Mouse (Mus musculus) frontal cortex, adult 2 months (tissue): ENCODE measurements around the gene Bcas3. TPM values are rescaled to one million over a fixed set of nuclear protein-coding genes. Genes with fewer than 3 reads are reported as not detected.

Experiments used
- DNase-seq, 2 experiments: peaks; one replicate each; pipeline ENCODE4 v3.0.0; 2022; ENCODE audit warnings: low spot score in 1 of 2; ENCODE audit errors: extremely low spot score in 1 of 2
- polyA plus RNA-seq: library from polyadenylated mRNA; depleted of rRNA; stranded (reverse); fragments of >200 nt; gene quantifications from 2 replicates; pipeline ENCODE4 v1.2.3, GENCODE M21; 2012

The Bcas3 gene
- polyA plus RNA-seq, 1 experiment = 47.9 TPM

- DNase-seq = no peak
These were observed 468.0 kb downstream of the Bcas3 start for GRCm38 (mm10) chr11:85820959-85821358.

GRCm38 (mm10) chr11:85821659-85822058, 468.7 kb downstream of the Bcas3 start:
- DNase-seq = no peak

GRCm38 (mm10) chr11:85823181-85823580, 470.2 kb downstream of the Bcas3 start:
- peak in 1 of 2 experiments; percentile 75 for DNase-seq

GRCm38 (mm10) chr11:85823794-85824193, 470.8 kb downstream of the Bcas3 start:
- DNase-seq = no peak

- DNase-seq = no peak
These were observed 472.1 kb downstream of the Bcas3 start for GRCm38 (mm10) chr11:85825031-85825430.

GRCm38 (mm10) chr11:85825823-85826222, 472.9 kb downstream of the Bcas3 start:
- DNase-seq = no peak

- DNase-seq = no peak
These were observed 474.4 kb downstream of the Bcas3 start for GRCm38 (mm10) chr11:85827342-85827741.

- DNase-seq = no peak
These were observed 475.9 kb downstream of the Bcas3 start for GRCm38 (mm10) chr11:85828691-85829519.

GRCm38 (mm10) chr11:85829520-85830440, 476.8 kb downstream of the Bcas3 start:
- DNase-seq = no peak

GRCm38 (mm10) chr11:85830901-85831341, 478.0 kb downstream of the Bcas3 start:
- DNase-seq = no peak

- no peak for DNase-seq
These were observed 478.8 kb downstream of the Bcas3 start for GRCm38 (mm10) chr11:85831656-85832230.

- DNase-seq = no peak
These were observed 479.4 kb downstream of the Bcas3 start, which contains the start of gene Tbx2 for GRCm38 (mm10) chr11:85832231-85832924. Tbx2 (plus strand) TSS chr11:85832551.

- DNase-seq = no peak
These were observed 480.1 kb downstream of the Bcas3 start for GRCm38 (mm10) chr11:85833081-85833521.

- DNase-seq = no peak
These were observed 480.9 kb downstream of the Bcas3 start for GRCm38 (mm10) chr11:85833761-85834385.

GRCm38 (mm10) chr11:85834386-85834931, 481.5 kb downstream of the Bcas3 start:
- DNase-seq = no peak

GRCm38 (mm10) chr11:85835001-85835752, 482.2 kb downstream of the Bcas3 start:
- DNase-seq = no peak

- no peak for DNase-seq
These were observed 483.0 kb downstream of the Bcas3 start for GRCm38 (mm10) chr11:85835753-85836522.
